10 mouse cellular contexts compared by ENCODE assay signal in the genomic region with DNA sequence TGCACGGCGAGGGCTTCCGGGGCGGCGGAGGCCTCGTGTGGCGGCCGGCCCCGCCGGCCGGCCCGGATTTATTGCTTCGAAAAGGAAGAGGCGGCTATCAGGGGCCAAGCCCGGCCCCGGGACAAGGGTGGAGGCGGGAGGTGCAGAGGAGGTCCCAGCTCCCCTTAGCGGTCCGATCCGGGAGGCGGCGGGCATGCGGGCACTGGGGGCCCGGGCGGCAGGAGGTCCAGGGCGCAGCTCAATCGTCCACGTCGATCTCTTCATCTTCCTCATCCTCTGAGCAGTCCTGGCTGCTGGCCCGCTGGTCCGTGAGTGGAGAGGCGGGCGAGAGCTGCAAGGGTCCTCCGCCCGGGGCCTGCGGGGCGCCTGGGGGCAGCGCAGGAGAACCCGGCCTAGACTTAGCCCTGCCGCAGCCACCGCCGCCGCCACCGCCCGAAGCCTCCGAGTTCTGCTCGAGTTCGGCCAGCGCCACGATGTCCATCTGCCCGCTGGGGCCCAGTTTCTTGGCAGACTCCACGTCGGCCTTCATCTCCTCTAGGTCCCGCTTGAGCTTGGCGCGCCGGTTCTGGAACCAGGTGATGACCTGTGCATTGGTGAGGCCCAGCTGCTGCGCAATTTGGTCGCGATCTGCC. TPM values are rescaled to one million over a fixed set of nuclear protein-coding genes. Genes with fewer than 3 reads are reported as not detected.
A peak's percentile ranks its signal among the peaks of the same experiment; 100 is the strongest.
DNase-seq lines count a peak whose midpoint lies in the region; ATAC-seq and TF ChIP-seq lines count a peak whose summit lies in the region.
"Had no signal": no experiment of that assay in that cellular context is flagged by ENCODE, and none has a peak within 500 bp of the region (broad histone marks: within the 10 kb centered on the region; RNA-seq: fewer than 3 reads in every experiment).

No protein-coding gene starts in this region.

- no peak for DNase-seq in heart, adult 9 months (ENCODE audit: low spot score in 2 of 2)
- peak; percentile 39 to 48 for DNase-seq in B cell, adult 2 months
- DNase-seq in left cerebral cortex, postnatal 10 days (ENCODE audit: extremely low spot score in 1 of 2, low spot score in 2 of 2), result no peak
- no peak for DNase-seq in adipocyte (ENCODE audit: low spot score)
- DNase-seq in thymus, adult 2 months, result no peak

- WGBS in heart, embryonic 13.5 days, result under 1% methylated on average over 60 of the region's 60 CpGs
- under 1% methylated on average over 60 of the region's 60 CpGs for WGBS in embryonic facial prominence, embryonic 15.5 days
- WGBS in limb, embryonic 12.5 days, result under 1% methylated on average over 58 of the region's 60 CpGs
- WGBS in thymus, adult 2 months, result 4% methylated on average over 60 of the region's 60 CpGs

- no peaks in the 10 kb centered on the region for H3K9me3 ChIP-seq in heart, embryonic 13.5 days
- no peaks in the 10 kb centered on the region for H3K9me3 ChIP-seq in embryonic facial prominence, embryonic 15.5 days (replicated peaks)
- H3K9me3 ChIP-seq in limb, embryonic 12.5 days, result no peaks in the 10 kb centered on the region

- intact Hi-C loops in left cerebral cortex, postnatal 10 days (cut with DNase I), result loop anchor here (5.0 to 10.0 kb wide), 2 partner anchors 81 to 489 kb away; partner anchors contain the start of gene Tlx1

- no peaks in the 10 kb centered on the region for H3K36me3 ChIP-seq in heart, embryonic 13.5 days
- H3K36me3 ChIP-seq in embryonic facial prominence, embryonic 15.5 days, result no peaks in the 10 kb centered on the region
- H3K36me3 ChIP-seq in limb, embryonic 12.5 days, result no peaks in the 10 kb centered on the region
- H3K36me3 ChIP-seq in thymus, adult 2 months (ENCODE audit: control insufficient read depth, insufficient read depth, low read length), result no peaks in the 10 kb centered on the region

- H3K27me3 ChIP-seq in heart, embryonic 13.5 days (replicated peaks), result peaks cover 99% of the 10 kb centered on the region
- peaks cover 97% of the 10 kb centered on the region for H3K27me3 ChIP-seq in embryonic facial prominence, embryonic 15.5 days
- peaks cover 99% of the 10 kb centered on the region for H3K27me3 ChIP-seq in limb, embryonic 12.5 days
- H3K27me3 ChIP-seq in thymus, adult 2 months (ENCODE audit: control insufficient read depth, insufficient read depth, low read length), result peaks cover 51% of the 10 kb centered on the region

- H3K4me3 ChIP-seq in heart, embryonic 13.5 days, result peak overlapping the region; percentile 32
- peak overlapping the region; percentile 19 for H3K4me3 ChIP-seq in embryonic facial prominence, embryonic 15.5 days (replicated peaks)
- H3K4me3 ChIP-seq in limb, embryonic 12.5 days (replicated peaks), result peak overlapping the region; percentile 42
- no peak overlapping the region for H3K4me3 ChIP-seq in thymus, adult 2 months (ENCODE audit: control insufficient read depth, insufficient read depth, low read length)

- no peak for TF ChIP-seq POLR2A in thymus, adult 2 months (IDR thresholded peaks at IDR 0.05; ENCODE audit: control insufficient read depth, extremely low read depth, insufficient read depth, low read length, poor library complexity)

- ATAC-seq in heart, embryonic 13.5 days (ENCODE audit: extremely low read depth, insufficient number of reproducible peaks, low FRiP score, low TSS enrichment), result no peak
- no peak for ATAC-seq in embryonic facial prominence, embryonic 15.5 days (ENCODE audit: insufficient number of reproducible peaks, low FRiP score, low TSS enrichment, low read depth)
- no peak for ATAC-seq in limb, embryonic 12.5 days (ENCODE audit: insufficient number of reproducible peaks, insufficient read depth, low FRiP score, low TSS enrichment, low read depth)

- no peak for TF ChIP-seq CTCF in thymus, adult 2 months (IDR thresholded peaks at IDR 0.05; ENCODE audit: borderline replicate concordance, control insufficient read depth, extremely low read depth, insufficient read depth, low read length, poor library complexity)

- H3K27ac ChIP-seq in heart, embryonic 13.5 days (replicated peaks), result no peak overlapping the region
- H3K27ac ChIP-seq in embryonic facial prominence, embryonic 15.5 days (replicated peaks), result no peak overlapping the region
- H3K27ac ChIP-seq in limb, embryonic 12.5 days, result no peak overlapping the region
- H3K27ac ChIP-seq in thymus, adult 2 months (ENCODE audit: control insufficient read depth, insufficient read depth, low read length), result no peak overlapping the region

- H3K4me2 ChIP-seq in heart, embryonic 13.5 days, result peak overlapping the region; percentile 46
- H3K4me2 ChIP-seq in embryonic facial prominence, embryonic 15.5 days (replicated peaks), result peak overlapping the region; percentile 24; the same call in 1 of the 2 replicates
- H3K4me2 ChIP-seq in limb, embryonic 12.5 days, result peak overlapping the region; percentile 11

- H3K4me1 ChIP-seq in heart, embryonic 13.5 days, result peaks cover 60% of the 10 kb centered on the region
- H3K4me1 ChIP-seq in embryonic facial prominence, embryonic 15.5 days, result peaks cover 57% of the 10 kb centered on the region
- peaks cover 42% of the 10 kb centered on the region for H3K4me1 ChIP-seq in limb, embryonic 12.5 days (replicated peaks)
- peaks cover 7% of the 10 kb centered on the region for H3K4me1 ChIP-seq in thymus, adult 2 months (replicated peaks; ENCODE audit: control insufficient read depth, insufficient read depth, low read length)

- no peak overlapping the region for H3K9ac ChIP-seq in heart, embryonic 13.5 days
- no peak overlapping the region for H3K9ac ChIP-seq in embryonic facial prominence, embryonic 15.5 days
- H3K9ac ChIP-seq in limb, embryonic 12.5 days (replicated peaks), result no peak overlapping the region

RNA-seq across cellular contexts. Expression of gene Lbx1, which starts 2.0 kb away (rescaled TPM):
- polyA plus RNA-seq in heart, embryonic 13.5 days (2015; fragmentation: Nextera tagmentation; extraction: Ambion mirVana), result not detected in 2 replicates
- 0.49 and 0.75 TPM in 2 replicates for polyA plus RNA-seq in embryonic facial prominence, embryonic 15.5 days (2015; fragmentation: Nextera tagmentation; extraction: Ambion mirVana)
- polyA plus RNA-seq in limb, embryonic 12.5 days (2016; fragmentation: Nextera tagmentation; extraction: Ambion mirVana), result 2.8 and 3.1 TPM in 2 replicates
- total RNA-seq in left cerebral cortex, postnatal 10 days (2021), result not detected
- polyA plus RNA-seq in thymus, adult 2 months (2012; rRNA removed), result 0.06 TPM in 1 of 2 replicates, not detected in the other
- total RNA-seq: MEL; monocyte, adult 5-6 weeks had no signal

Comparison
In these comparisons a context has a peak if more than half of its experiments do, and no peak if none do; other contexts are left out.
1. DNase-seq: peak in B cell, adult 2 months (2 of 2); none in heart, adult 9 months (0 of 2), left cerebral cortex, postnatal 10 days (0 of 2), adipocyte (single experiment) and thymus, adult 2 months (single experiment).
2. Peak in every context shown above with its lines, with median percentiles within 50 percentile points of each other: H3K4me2 ChIP-seq.